Mouse (Mus musculus): Measurements from ENCODE around the gene Hist1h2ak.

- TF ChIP-seq POLR2A (IDR thresholded peaks at IDR 0.05; ENCODE audit: control insufficient read depth, low read depth, low read length) (no peak), CTCF (IDR thresholded peaks at IDR 0.05; ENCODE audit: control insufficient read depth, insufficient read depth, insufficient replicate concordance, low read depth, low read length) (no peak)
These were observed 42.7 kb downstream of the Hist1h2ak start for GRCm38 (mm10) chr13:21710821-21711525.

All from testis, adult 2 months (tissue).